Mouse (Mus musculus) bone marrow, adult 2 months (tissue): Measurements from ENCODE around the gene Aff1. TPM values are rescaled to one million over a fixed set of nuclear protein-coding genes. Genes with fewer than 3 reads are reported as not detected.
A peak's percentile ranks its signal among the peaks of the same experiment; 100 is the strongest.

Experiments
- H3K27ac ChIP-seq: fragments of 200-500 bp; 2 replicates; pipeline ENCODE4 v1.5.1; 2012; ENCODE audit warnings: low read depth, mild to moderate bottlenecking, control low read depth, inconsistent platforms, low read length; ENCODE audit not compliant: control insufficient read depth, poor library complexity, insufficient read depth
- H3K4me1 ChIP-seq: fragments of 200-500 bp; 2 replicates; pipeline ENCODE4 v1.6.1; 2011; ENCODE audit warnings: low read length; ENCODE audit not compliant: control insufficient read depth, insufficient read depth
- H3K4me3 ChIP-seq: fragments of 200-500 bp; replicated peaks from 2 replicates; pipeline ENCODE3; 2011; ENCODE audit warnings: mild to moderate bottlenecking, low read depth, low read length, control low read depth; ENCODE audit not compliant: control insufficient read depth
- CTCF ChIP-seq: fragments of 200-500 bp; IDR thresholded peaks from 2 replicates; pipeline ENCODE4 v1.5.1; 2011; ENCODE audit warnings: low read length, control low read depth; ENCODE audit not compliant: control insufficient read depth, insufficient read depth
- POLR2A ChIP-seq: fragments of 200-500 bp; IDR thresholded peaks from 2 replicates; pipeline ENCODE4 v1.6.1; 2011; ENCODE audit warnings: low read depth, mild to moderate bottlenecking, control low read depth, low read length, borderline replicate concordance; ENCODE audit not compliant: control insufficient read depth
- WGBS: fragments of 180-500 bp; shearing (Covaris S2); methylation state at CpG from one replicate; pipeline ENCODE4 v1.1.7; 2018; 5-methylcytosine and 5-hydroxymethylcytosine counted together
- polyA plus RNA-seq: library from polyadenylated mRNA; stranded (reverse); fragments of >200 nt; gene quantifications from 2 replicates; pipeline ENCODE4 v1.2.4, GENCODE M21; 2011; ENCODE audit warnings: low replicate concordance; ENCODE audit not compliant: missing spikeins, insufficient read depth, insufficient read length

Aff1 gene
- polyA plus RNA-seq, 1 experiment: 41.4 TPM

- H3K4me3 ChIP-seq: no peak overlapping the region
- 81% methylated on average over 3 of the region's 3 CpGs for whole genome bisulfite sequencing
- H3K4me1 ChIP-seq: peaks cover 4% of the 10 kb centered on the region; the same call in 1 of the 2 replicates
- no peak overlapping the region for H3K27ac ChIP-seq
- TF ChIP-seq POLR2A (no peak), CTCF (no peak)
Observed at GRCm38 (mm10) chr5:103768961-103769360, 76.8 kb downstream of the Aff1 start.

- peaks cover 7% of the 10 kb centered on the region; the same call in 1 of the 2 replicates for H3K4me1 ChIP-seq
- TF ChIP-seq POLR2A (no peak), CTCF (no peak)
- WGBS: 60% methylated on average over 9 of the region's 9 CpGs
- no peak overlapping the region for H3K27ac ChIP-seq
- no peak overlapping the region for H3K4me3 ChIP-seq
Observed at GRCm38 (mm10) chr5:103769701-103770100, 77.5 kb downstream of the Aff1 start.

GRCm38 (mm10) chr5:103770447-103771222 is 78.5 kb downstream of the Aff1 start:
- no peak overlapping the region for H3K27ac ChIP-seq
- WGBS: 68% methylated on average over 6 of the region's 6 CpGs
- TF ChIP-seq CTCF: peak; percentile 26; the same call in 1 of the 2 replicates
- no peak for TF ChIP-seq POLR2A
- H3K4me1 ChIP-seq: peaks cover 7% of the 10 kb centered on the region; the same call in 1 of the 2 replicates
- no peak overlapping the region for H3K4me3 ChIP-seq

GRCm38 (mm10) chr5:103771380-103771779 is 79.2 kb downstream of the Aff1 start:
- Histone ChIP-seq H3K4me1 (peaks cover 7% of the 10 kb centered on the region; the same call in 1 of the 2 replicates), H3K27ac (no peak overlapping the region), H3K4me3 (no peak overlapping the region)
- 80% methylated on average over 6 of the region's 6 CpGs for WGBS
- TF ChIP-seq POLR2A (no peak), CTCF (no peak)

- no peak overlapping the region for H3K4me3 ChIP-seq
- peaks cover 8% of the 10 kb centered on the region; the same call in 1 of the 2 replicates for H3K4me1 ChIP-seq
- WGBS: 59% methylated on average over 4 of the region's 4 CpGs
- H3K27ac ChIP-seq: no peak overlapping the region
- TF ChIP-seq CTCF (no peak), POLR2A (no peak)
Observed at GRCm38 (mm10) chr5:103772252-103772651, 80.1 kb downstream of the Aff1 start.

GRCm38 (mm10) chr5:103773100-103773552 is 81.0 kb downstream of the Aff1 start:
- no peak for TF ChIP-seq POLR2A
- no peak for TF ChIP-seq CTCF
- Histone ChIP-seq H3K4me3 (no peak overlapping the region), H3K27ac (no peak overlapping the region), H3K4me1 (peaks cover 7% of the 10 kb centered on the region; the same call in 1 of the 2 replicates)
- WGBS: 47% methylated on average over 5 of the region's 5 CpGs

- TF ChIP-seq POLR2A: no peak
- Histone ChIP-seq H3K4me1 (peaks cover 7% of the 10 kb centered on the region; the same call in 1 of the 2 replicates), H3K27ac (no peak overlapping the region), H3K4me3 (no peak overlapping the region)
- 56% methylated on average over 11 of the region's 11 CpGs for WGBS
Observed at GRCm38 (mm10) chr5:103774703-103775333, 82.6 kb downstream of the Aff1 start.

- Histone ChIP-seq H3K4me1 (peaks cover 8% of the 10 kb centered on the region; the same call in 1 of the 2 replicates), H3K27ac (no peak overlapping the region), H3K4me3 (no peak overlapping the region)
- WGBS: 95% methylated on average over 13 of the region's 13 CpGs
- TF ChIP-seq CTCF (no peak), POLR2A (no peak)
Observed at GRCm38 (mm10) chr5:103775429-103775828, 83.3 kb downstream of the Aff1 start.
